27 mouse cellular contexts compared by ENCODE assay signal in the genomic region with DNA sequence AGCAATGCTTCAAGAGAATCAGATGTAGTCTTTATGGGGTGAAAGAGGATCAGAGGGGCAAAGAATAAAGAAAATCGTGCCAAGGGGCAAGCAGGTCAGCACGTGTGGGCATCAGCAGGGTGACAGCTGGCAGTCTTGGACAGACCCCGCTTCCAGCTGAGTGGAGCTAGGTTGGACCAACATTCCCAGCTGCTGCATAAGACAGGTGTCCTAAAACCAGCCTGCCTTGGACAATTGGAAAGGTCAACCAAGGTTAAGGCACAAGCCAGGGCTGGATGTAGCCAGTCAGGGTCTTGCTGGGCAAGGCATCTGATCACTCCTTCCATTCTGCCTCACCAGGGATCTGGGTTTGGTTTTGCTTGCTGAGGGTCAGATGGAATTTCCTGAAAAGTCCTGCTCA. TPM values are rescaled to one million over a fixed set of nuclear protein-coding genes. Genes with fewer than 3 reads are reported as not detected.
A peak's percentile ranks its signal among the peaks of the same experiment; 100 is the strongest.
DNase-seq lines count a peak whose midpoint lies in the region; ATAC-seq lines count a peak whose summit lies in the region.
"Had no signal": no experiment of that assay in that cellular context is flagged by ENCODE, and none has a peak within 500 bp of the region (broad histone marks: within the 10 kb centered on the region; RNA-seq: fewer than 3 reads in every experiment).

No protein-coding gene starts in this region.

- H3K4me3 ChIP-seq in embryonic facial prominence, embryonic 14.5 days (ENCODE audit: low read depth, low read length): no peak overlapping the region
- H3K4me3 ChIP-seq in embryonic facial prominence, embryonic 10.5 days: no peak overlapping the region
- H3K4me3 ChIP-seq in forebrain, embryonic 13.5 days: no peak overlapping the region
- H3K4me3 ChIP-seq: embryonic facial prominence, embryonic 15.5 days; forebrain, embryonic 12.5 days; hindbrain, embryonic 10.5 days; intestine, embryonic 15.5 days; liver, embryonic 15.5 days; midbrain, embryonic 10.5 days; midbrain, embryonic 15.5 days had no signal

- H3K4me1 ChIP-seq in embryonic facial prominence, embryonic 14.5 days (ENCODE audit: control insufficient read depth, insufficient read depth, low read length): no peaks in the 10 kb centered on the region
- H3K4me1 ChIP-seq in embryonic facial prominence, embryonic 10.5 days: peaks cover under 1% of the 10 kb centered on the region; the same call in 1 of the 2 replicates
- H3K4me1 ChIP-seq in forebrain, embryonic 13.5 days: peaks cover 9% of the 10 kb centered on the region
- H3K4me1 ChIP-seq: embryonic facial prominence, embryonic 15.5 days; liver, embryonic 15.5 days had no signal

- H3K27ac ChIP-seq in embryonic facial prominence, embryonic 14.5 days (replicated peaks; ENCODE audit: low read depth, low read length): no peak overlapping the region
- H3K27ac ChIP-seq in embryonic facial prominence, embryonic 10.5 days (replicated peaks): no peak overlapping the region
- H3K27ac ChIP-seq in forebrain, embryonic 13.5 days: no peak overlapping the region
- H3K27ac ChIP-seq: embryonic facial prominence, embryonic 15.5 days; forebrain, embryonic 12.5 days; hindbrain, embryonic 10.5 days; intestine, embryonic 15.5 days; kidney, postnatal 0 days; liver, embryonic 15.5 days; midbrain, embryonic 10.5 days; midbrain, embryonic 15.5 days had no signal

- ATAC-seq in embryonic facial prominence, embryonic 14.5 days (ENCODE audit: low read depth): 0 out of 2 replicates have a peak, but pooled peaks have one; percentile 41
- no peak for ATAC-seq in forebrain, embryonic 13.5 days
- ATAC-seq: CD4-positive, CD25-positive, alpha-beta regulatory T cell, adult 4 months; hindbrain, embryonic 16.5 days; intestine, embryonic 15.5 days; midbrain, embryonic 15.5 days had no signal

- H3K9me3 ChIP-seq in embryonic facial prominence, embryonic 14.5 days (ENCODE audit: control insufficient read depth, low read length): no peaks in the 10 kb centered on the region
- no peaks in the 10 kb centered on the region for H3K9me3 ChIP-seq in embryonic facial prominence, embryonic 10.5 days
- H3K9me3 ChIP-seq in forebrain, embryonic 13.5 days (replicated peaks): no peaks in the 10 kb centered on the region
- H3K9me3 ChIP-seq: embryonic facial prominence, embryonic 15.5 days; forebrain, embryonic 12.5 days; hindbrain, embryonic 10.5 days; intestine, embryonic 15.5 days; liver, embryonic 15.5 days; midbrain, embryonic 10.5 days; midbrain, embryonic 15.5 days had no signal

- no peaks in the 10 kb centered on the region for H3K27me3 ChIP-seq in embryonic facial prominence, embryonic 14.5 days (replicated peaks; ENCODE audit: control insufficient read depth, insufficient read depth, low read length)
- H3K27me3 ChIP-seq in embryonic facial prominence, embryonic 10.5 days (replicated peaks; ENCODE audit: low read depth, poor library complexity, severe bottlenecking): no peaks in the 10 kb centered on the region
- peaks cover 3% of the 10 kb centered on the region; the same call in 1 of the 2 replicates for H3K27me3 ChIP-seq in forebrain, embryonic 13.5 days
- H3K27me3 ChIP-seq: embryonic facial prominence, embryonic 15.5 days; intestine, embryonic 15.5 days; liver, embryonic 15.5 days; midbrain, embryonic 15.5 days had no signal

- no peak overlapping the region for H3K4me2 ChIP-seq in embryonic facial prominence, embryonic 14.5 days (ENCODE audit: low read depth, low read length)
- H3K4me2 ChIP-seq in forebrain, embryonic 13.5 days: no peak overlapping the region
- H3K4me2 ChIP-seq: embryonic facial prominence, embryonic 15.5 days; forebrain, embryonic 12.5 days; intestine, embryonic 15.5 days; liver, embryonic 15.5 days; lung, embryonic 14.5 days; midbrain, embryonic 15.5 days had no signal

- H3K9ac ChIP-seq in embryonic facial prominence, embryonic 14.5 days (ENCODE audit: low read depth, low read length): no peak overlapping the region
- no peak overlapping the region for H3K9ac ChIP-seq in forebrain, embryonic 13.5 days
- H3K9ac ChIP-seq: embryonic facial prominence, embryonic 15.5 days; forebrain, embryonic 12.5 days; intestine, embryonic 15.5 days; liver, embryonic 15.5 days; lung, embryonic 14.5 days; midbrain, embryonic 15.5 days had no signal

- peak; percentile 59 for DNase-seq in embryonic facial prominence, embryonic 14.5 days (ENCODE audit: low spot score)
- no peak for DNase-seq in embryonic facial prominence, embryonic 10.5 days (ENCODE audit: low spot score)
- DNase-seq in left cerebral cortex, postnatal 4 days: peak; percentile 29
- no peak for DNase-seq in left cerebral cortex, adult 11 months (ENCODE audit: low spot score)
- DNase-seq in R1 (ENCODE audit: low read depth, low spot score): peak; percentile 44
- no peak for DNase-seq in kidney, adult 18-20 months
- DNase-seq: adrenal gland, adult 8-10 months; cerebellum, adult 2 months; kidney, adult 8-10 months; kidney, postnatal 4 days; layer of hippocampus, postnatal 36 days; lung, embryonic 14.5 days; lung, postnatal 14 days; spleen, adult 18-20 months; thymus, adult 2 months; thymus, postnatal 36 days had no signal

- intact Hi-C loops in left cerebral cortex, postnatal 4 days (cut with DNase I): no loop called here

- 83% methylated on average over 3 of the region's 3 CpGs for WGBS in embryonic facial prominence, embryonic 14.5 days
- WGBS in embryonic facial prominence, embryonic 10.5 days: 86% methylated on average over 3 of the region's 3 CpGs
- 91% methylated on average over 3 of the region's 3 CpGs for WGBS in forebrain, embryonic 13.5 days

- no peaks in the 10 kb centered on the region for H3K36me3 ChIP-seq in embryonic facial prominence, embryonic 14.5 days (ENCODE audit: control insufficient read depth, insufficient read depth, low read length)
- no peaks in the 10 kb centered on the region for H3K36me3 ChIP-seq in embryonic facial prominence, embryonic 10.5 days (replicated peaks)
- H3K36me3 ChIP-seq in forebrain, embryonic 13.5 days (ENCODE audit: poor library complexity, severe bottlenecking): no peaks in the 10 kb centered on the region
- H3K36me3 ChIP-seq: embryonic facial prominence, embryonic 15.5 days; forebrain, embryonic 12.5 days; hindbrain, embryonic 10.5 days; intestine, embryonic 15.5 days; liver, embryonic 15.5 days; midbrain, embryonic 10.5 days; midbrain, embryonic 15.5 days had no signal

RNA-seq across cellular contexts. Expression of gene Tnik, which starts 43.0 kb away (rescaled TPM):
- 18.4 and 19.4 TPM in 2 replicates for polyA plus RNA-seq in embryonic facial prominence, embryonic 14.5 days (2014; fragmentation: Nextera tagmentation; extraction: Ambion mirVana)
- polyA plus RNA-seq in embryonic facial prominence, embryonic 10.5 days (2016; fragmentation: Nextera tagmentation; extraction: Ambion mirVana): 12.8 and 13.0 TPM in 2 replicates
- 100 to 1,000 TPM; 232 to 233 TPM for total RNA-seq in left cerebral cortex, postnatal 4 days (2021)
- polyA plus RNA-seq in forebrain, embryonic 13.5 days (2015; fragmentation: Nextera tagmentation; extraction: Ambion mirVana): 49.3 and 54.9 TPM in 2 replicates

Comparison
In these comparisons a context has a peak if more than half of its experiments do, and no peak if none do; other contexts are left out.
1. DNase-seq: peak in embryonic facial prominence, embryonic 14.5 days (single experiment), left cerebral cortex, postnatal 4 days (single experiment) and R1 (single experiment); none in embryonic facial prominence, embryonic 10.5 days (single experiment), left cerebral cortex, adult 11 months (single experiment) and kidney, adult 18-20 months (single experiment).